Mouse (Mus musculus): ENCODE results near the gene Wdfy4. TPM values are rescaled to one million over a fixed set of nuclear protein-coding genes. Genes with fewer than 3 reads are reported as not detected.
A peak's percentile ranks its signal among the peaks of the same experiment; 100 is the strongest.

The Wdfy4 gene
- total RNA-seq, 1 experiment from 2014 or later = 58.7 TPM

GRCm38 (mm10) chr14:33116590-33116989 lies 68.7 kb downstream of the Wdfy4 start:
- ATAC-seq (replicated peaks in 1 of 2; ENCODE audit: insufficient read depth in 1 of 2, low FRiP score in 2 of 2, low TSS enrichment in 1 of 2, low read depth in 1 of 2, poor library complexity in 2 of 2, severe bottlenecking in 2 of 2) = no peak

- ATAC-seq (replicated peaks in 1 of 2; ENCODE audit: insufficient read depth in 1 of 2, low FRiP score in 2 of 2, low TSS enrichment in 1 of 2, low read depth in 1 of 2, poor library complexity in 2 of 2, severe bottlenecking in 2 of 2) = no peak
These were observed 80.5 kb downstream of the Wdfy4 start for GRCm38 (mm10) chr14:33104809-33105208.

DNA sequence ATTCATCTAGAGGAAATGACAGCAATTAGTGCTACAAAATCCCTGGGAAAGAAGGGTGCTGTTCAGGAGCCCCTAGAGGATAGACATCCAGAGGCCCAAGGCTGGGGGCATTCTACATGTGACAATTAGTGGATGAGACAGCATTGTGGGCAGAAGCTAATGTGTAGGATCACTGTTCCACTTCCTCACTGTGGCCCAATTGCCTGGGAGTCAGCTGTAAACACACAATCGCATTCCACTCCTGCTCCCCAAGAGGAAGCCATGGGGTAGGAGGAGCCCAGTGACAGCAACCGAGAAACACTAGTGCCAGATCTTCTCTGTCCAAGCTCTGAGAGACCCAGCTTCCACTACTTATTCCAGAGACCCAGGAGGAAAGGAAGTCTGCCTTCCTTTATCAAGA lies 83.7 kb downstream of the Wdfy4 start:
- no peak for ATAC-seq (replicated peaks in 1 of 2; ENCODE audit: insufficient read depth in 1 of 2, low FRiP score in 2 of 2, low TSS enrichment in 1 of 2, low read depth in 1 of 2, poor library complexity in 2 of 2, severe bottlenecking in 2 of 2)

DNA sequence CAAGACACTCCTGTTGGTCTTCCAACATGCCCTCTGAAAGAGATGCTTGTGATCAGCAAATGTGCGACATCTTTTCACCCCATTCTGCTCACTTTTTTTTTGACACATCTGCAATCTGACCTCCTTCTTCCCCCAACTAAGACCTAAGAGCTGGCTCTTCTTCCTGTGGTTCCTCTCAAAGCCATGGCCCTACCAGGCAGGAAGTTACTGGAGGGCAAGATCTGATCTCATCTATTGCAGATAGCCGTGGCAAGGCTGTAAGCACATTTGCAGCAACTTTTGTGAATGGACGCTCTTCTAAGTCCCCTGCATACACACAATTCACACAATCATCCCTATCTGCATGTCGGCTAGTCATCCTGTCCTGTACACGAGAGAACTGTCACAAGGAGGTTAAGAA lies 85.4 kb downstream of the Wdfy4 start:
- no peak for ATAC-seq (replicated peaks in 1 of 2; ENCODE audit: insufficient read depth in 1 of 2, low FRiP score in 2 of 2, low TSS enrichment in 1 of 2, low read depth in 1 of 2, poor library complexity in 2 of 2, severe bottlenecking in 2 of 2)

DNA sequence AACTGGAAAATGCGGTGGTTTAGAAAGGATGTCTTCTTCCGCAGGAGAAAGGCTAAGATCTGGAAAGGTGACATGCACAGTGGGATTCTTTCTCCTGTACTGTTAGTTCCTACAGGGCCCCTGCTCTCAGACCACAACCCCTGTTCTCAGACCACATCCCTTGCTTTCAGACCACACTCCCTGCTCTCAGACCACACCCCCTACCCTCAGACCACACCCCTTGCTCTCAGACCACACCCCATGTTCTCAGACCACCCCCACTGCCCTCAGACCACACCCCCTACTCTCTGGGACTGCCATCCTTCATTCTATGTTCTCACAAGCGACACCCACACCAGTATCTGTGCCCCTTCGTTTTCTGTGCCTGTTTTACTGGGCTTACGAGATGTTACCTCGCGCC lies 86.2 kb downstream of the Wdfy4 start:
- peak; percentile 79 to 85 for ATAC-seq (replicated peaks in 1 of 2; ENCODE audit: insufficient read depth in 1 of 2, low FRiP score in 2 of 2, low TSS enrichment in 1 of 2, low read depth in 1 of 2, poor library complexity in 2 of 2, severe bottlenecking in 2 of 2)

GRCm38 (mm10) chr14:33096462-33096861 lies 88.8 kb downstream of the Wdfy4 start:
- no peak for ATAC-seq (replicated peaks in 1 of 2; ENCODE audit: insufficient read depth in 1 of 2, low FRiP score in 2 of 2, low TSS enrichment in 1 of 2, low read depth in 1 of 2, poor library complexity in 2 of 2, severe bottlenecking in 2 of 2)

DNA sequence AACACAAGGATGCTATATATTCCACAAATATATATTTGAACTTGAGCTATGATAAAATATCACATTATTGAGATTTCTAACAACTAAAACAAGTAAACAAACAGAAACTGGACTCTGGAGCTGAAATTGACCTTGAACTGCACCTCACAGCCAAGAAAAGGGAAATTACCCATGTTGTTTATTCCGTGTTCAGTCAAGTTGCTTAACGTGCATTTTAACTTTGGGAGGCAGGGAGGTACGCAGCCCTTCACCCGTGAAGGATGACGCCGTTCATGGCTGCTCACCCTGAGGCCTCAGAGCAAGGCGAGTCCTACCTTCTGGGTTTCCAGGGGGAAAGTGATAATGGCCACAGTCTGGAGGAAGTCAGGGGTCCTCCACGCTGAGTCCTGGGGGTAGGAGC lies 102.0 kb downstream of the Wdfy4 start:
- ATAC-seq (replicated peaks in 1 of 2; ENCODE audit: insufficient read depth in 1 of 2, low FRiP score in 2 of 2, low TSS enrichment in 1 of 2, low read depth in 1 of 2, poor library complexity in 2 of 2, severe bottlenecking in 2 of 2) = no peak

GRCm38 (mm10) chr14:33082301-33082700 lies 103.0 kb downstream of the Wdfy4 start:
- ATAC-seq (replicated peaks in 1 of 2; ENCODE audit: insufficient read depth in 1 of 2, low FRiP score in 2 of 2, low TSS enrichment in 1 of 2, low read depth in 1 of 2, poor library complexity in 2 of 2, severe bottlenecking in 2 of 2) = no peak

DNA sequence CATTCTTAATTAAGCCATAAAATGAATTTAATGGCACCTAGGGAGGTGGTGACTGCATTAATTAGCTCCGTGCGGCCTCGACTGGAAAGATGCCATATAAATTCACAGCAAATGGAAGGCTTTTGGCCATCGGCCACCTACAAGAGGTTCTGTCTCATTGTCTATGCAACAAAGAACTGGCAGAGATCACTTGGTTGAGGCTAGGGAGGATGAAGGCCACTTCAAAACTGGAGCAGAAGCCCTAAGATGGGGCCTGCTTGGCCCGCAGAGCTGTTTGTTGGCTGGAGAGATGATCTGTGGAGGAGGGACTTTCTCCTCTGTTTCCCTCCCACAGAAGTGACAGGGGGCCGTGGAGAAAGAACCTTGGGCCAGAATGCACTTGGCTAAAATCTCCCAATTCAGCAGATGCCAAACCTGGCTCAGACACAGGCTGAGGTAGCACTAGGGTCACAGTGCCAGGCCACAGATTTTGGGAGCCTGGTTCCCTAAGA lies 103.9 kb downstream of the Wdfy4 start:
- no peak for ATAC-seq (replicated peaks in 1 of 2; ENCODE audit: insufficient read depth in 1 of 2, low FRiP score in 2 of 2, low TSS enrichment in 1 of 2, low read depth in 1 of 2, poor library complexity in 2 of 2, severe bottlenecking in 2 of 2)

DNA sequence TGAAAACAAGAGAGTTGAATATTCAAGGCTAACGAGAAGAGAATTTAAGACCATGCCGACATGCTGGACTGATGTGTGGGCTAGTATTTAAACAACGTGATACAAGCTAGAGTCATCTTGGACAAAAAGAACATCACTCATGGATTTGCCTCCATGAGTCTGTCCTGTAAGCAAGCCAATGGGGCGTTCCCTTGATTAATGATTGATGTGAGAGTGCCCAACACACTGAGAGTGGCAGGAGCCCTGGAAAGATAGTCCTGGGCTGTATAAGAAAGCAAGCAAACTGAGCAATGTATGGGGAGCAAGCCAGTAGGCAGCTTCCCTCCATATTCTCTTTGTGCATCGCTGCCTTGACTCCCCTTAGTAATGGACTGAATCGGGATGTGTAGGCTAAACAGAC lies 106.7 kb downstream of the Wdfy4 start:
- no peak for ATAC-seq (replicated peaks in 1 of 2; ENCODE audit: insufficient read depth in 1 of 2, low FRiP score in 2 of 2, low TSS enrichment in 1 of 2, low read depth in 1 of 2, poor library complexity in 2 of 2, severe bottlenecking in 2 of 2)

DNA sequence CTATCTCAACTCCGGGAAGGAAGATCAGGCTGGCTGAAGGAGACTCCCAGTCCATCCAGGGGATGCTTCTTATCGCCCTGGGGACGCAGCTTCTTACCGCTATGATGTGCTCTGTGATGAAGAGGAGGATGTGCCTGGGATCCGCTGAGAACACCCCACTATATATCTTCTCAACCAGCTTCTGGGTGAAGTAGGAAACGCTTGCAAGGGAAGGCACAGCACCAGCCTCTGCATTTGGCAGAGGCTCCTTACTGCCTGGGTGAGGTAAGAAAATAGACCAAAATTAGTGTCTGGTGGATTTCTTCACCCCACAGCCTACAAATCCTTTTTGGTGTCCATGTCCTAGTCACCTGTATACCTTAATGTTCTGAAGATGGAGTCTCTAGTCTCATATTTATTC lies 107.2 kb downstream of the Wdfy4 start:
- ATAC-seq (replicated peaks in 1 of 2; ENCODE audit: insufficient read depth in 1 of 2, low FRiP score in 2 of 2, low TSS enrichment in 1 of 2, low read depth in 1 of 2, poor library complexity in 2 of 2, severe bottlenecking in 2 of 2) = no peak

DNA sequence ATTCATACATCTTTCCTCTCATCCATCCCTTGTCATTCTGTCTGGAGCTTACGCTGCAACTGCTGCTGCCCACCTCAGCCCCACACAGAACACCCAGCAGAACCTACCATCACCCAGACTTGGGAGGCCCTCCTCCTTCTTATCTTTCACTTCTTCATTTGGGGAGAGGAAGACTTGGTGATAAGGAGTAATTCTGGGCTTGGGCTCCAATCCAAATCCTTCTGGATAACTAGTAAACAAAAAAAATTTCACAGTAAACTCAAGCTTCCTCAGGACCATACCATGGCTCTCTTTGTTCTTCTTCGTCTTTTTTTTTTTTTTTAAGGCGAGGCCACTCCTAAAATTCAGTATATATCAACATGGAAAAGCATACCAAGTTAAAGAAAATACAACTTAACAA lies 112.0 kb downstream of the Wdfy4 start:
- ATAC-seq (replicated peaks in 1 of 2; ENCODE audit: insufficient read depth in 1 of 2, low FRiP score in 2 of 2, low TSS enrichment in 1 of 2, low read depth in 1 of 2, poor library complexity in 2 of 2, severe bottlenecking in 2 of 2) = no peak

- ATAC-seq (replicated peaks in 1 of 2; ENCODE audit: insufficient read depth in 1 of 2, low FRiP score in 2 of 2, low TSS enrichment in 1 of 2, low read depth in 1 of 2, poor library complexity in 2 of 2, severe bottlenecking in 2 of 2) = no peak
These were observed 113.0 kb downstream of the Wdfy4 start for GRCm38 (mm10) chr14:33072351-33072750.

DNA sequence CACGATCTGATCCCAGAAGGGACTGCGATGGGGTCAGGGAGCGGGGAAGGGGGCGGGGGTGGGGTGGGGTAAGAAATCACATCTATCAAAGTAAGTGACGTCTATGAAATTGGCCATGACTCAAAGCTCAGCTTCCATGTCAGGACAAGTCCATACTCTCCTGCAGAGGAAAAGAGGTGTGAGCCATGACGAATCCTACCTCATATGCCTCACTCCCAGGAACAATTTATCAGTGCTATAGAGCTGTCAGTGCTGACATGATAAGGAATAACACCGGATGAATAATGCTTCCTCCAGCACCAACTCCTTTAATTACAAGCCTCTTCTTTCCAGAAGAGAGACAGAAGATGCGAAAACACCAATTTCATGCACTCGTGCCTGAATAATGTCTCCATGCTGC lies 117.6 kb downstream of the Wdfy4 start:
- ATAC-seq (replicated peaks in 1 of 2; ENCODE audit: insufficient read depth in 1 of 2, low FRiP score in 2 of 2, low TSS enrichment in 1 of 2, low read depth in 1 of 2, poor library complexity in 2 of 2, severe bottlenecking in 2 of 2) = no peak

DNA sequence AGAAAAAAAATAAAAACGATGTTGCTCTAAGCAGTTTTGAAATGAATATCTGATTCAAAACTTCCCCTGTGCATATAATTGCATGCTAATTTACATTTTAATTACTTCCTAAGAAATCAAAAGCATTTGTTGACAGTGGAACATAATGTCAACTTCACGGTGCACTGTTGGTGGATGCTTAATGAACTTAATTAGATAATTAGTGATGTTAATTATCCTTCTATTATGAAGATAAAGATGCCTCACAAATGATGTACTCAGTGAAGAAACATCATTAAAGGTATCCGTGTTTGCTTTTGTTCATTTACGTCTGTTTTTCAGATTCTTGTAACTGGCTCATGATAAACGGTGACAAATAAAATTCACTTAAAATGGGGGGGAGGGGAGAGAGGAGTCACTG lies 122.3 kb downstream of the Wdfy4 start:
- no peak for ATAC-seq (replicated peaks in 1 of 2; ENCODE audit: insufficient read depth in 1 of 2, low FRiP score in 2 of 2, low TSS enrichment in 1 of 2, low read depth in 1 of 2, poor library complexity in 2 of 2, severe bottlenecking in 2 of 2)

- ATAC-seq (replicated peaks in 1 of 2; ENCODE audit: insufficient read depth in 1 of 2, low FRiP score in 2 of 2, low TSS enrichment in 1 of 2, low read depth in 1 of 2, poor library complexity in 2 of 2, severe bottlenecking in 2 of 2) = no peak
These were observed 126.2 kb downstream of the Wdfy4 start for GRCm38 (mm10) chr14:33058881-33059660.

DNA sequence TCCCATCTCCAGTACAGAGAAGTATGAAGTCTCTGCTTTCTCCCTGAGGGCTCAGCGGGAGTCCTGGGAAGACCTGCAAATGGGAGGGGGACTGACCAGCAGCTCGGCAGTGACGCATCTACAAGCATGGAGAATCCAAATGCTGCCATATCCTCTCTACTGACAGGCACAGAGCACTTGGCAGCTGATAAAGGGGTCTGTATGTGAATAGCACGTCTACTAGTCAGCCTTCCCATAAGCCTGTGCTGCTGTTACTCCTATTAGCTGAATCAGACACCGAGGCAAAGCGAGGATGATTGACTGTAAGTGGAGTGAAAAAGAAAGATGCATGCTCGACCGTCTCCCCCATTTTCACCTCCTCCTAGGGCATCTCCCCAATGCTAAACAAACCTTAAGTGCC lies 131.9 kb downstream of the Wdfy4 start:
- no peak for ATAC-seq (replicated peaks in 1 of 2; ENCODE audit: insufficient read depth in 1 of 2, low FRiP score in 2 of 2, low TSS enrichment in 1 of 2, low read depth in 1 of 2, poor library complexity in 2 of 2, severe bottlenecking in 2 of 2)

DNA sequence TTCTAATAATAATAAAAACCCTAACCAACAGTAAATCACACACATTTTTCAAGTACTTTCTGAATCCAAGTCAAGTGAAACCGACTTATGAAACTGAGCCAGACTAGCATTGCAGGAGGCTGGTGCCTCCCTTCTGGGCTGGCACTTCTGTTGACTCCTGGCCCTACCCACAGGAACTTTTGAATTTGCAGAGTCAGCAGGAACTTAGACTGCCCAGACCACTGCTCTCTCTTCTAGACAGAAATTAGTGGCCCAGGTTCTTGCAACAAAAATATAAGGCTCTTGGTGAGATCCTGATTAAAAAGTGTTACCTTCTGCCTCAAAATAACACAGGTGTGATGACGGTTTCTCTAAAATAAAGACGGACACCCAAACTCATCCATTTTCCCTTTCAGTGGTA lies 140.1 kb downstream of the Wdfy4 start:
- no peak for ATAC-seq (replicated peaks in 1 of 2; ENCODE audit: insufficient read depth in 1 of 2, low FRiP score in 2 of 2, low TSS enrichment in 1 of 2, low read depth in 1 of 2, poor library complexity in 2 of 2, severe bottlenecking in 2 of 2)

- ATAC-seq (replicated peaks in 1 of 2; ENCODE audit: insufficient read depth in 1 of 2, low FRiP score in 2 of 2, low TSS enrichment in 1 of 2, low read depth in 1 of 2, poor library complexity in 2 of 2, severe bottlenecking in 2 of 2) = no peak
These were observed 148.5 kb downstream of the Wdfy4 start for GRCm38 (mm10) chr14:33036811-33037210.
